Mouse (Mus musculus) forebrain, postnatal 0 days (tissue): ENCODE data around the gene Atp6v1fnb. TPM values are rescaled to one million over a fixed set of nuclear protein-coding genes. Genes with fewer than 3 reads are reported as not detected.
A peak's percentile ranks its signal among the peaks of the same experiment; 100 is the strongest.

ENCODE experiments used
- ATAC-seq: fragments of 200-750 bp; cut with Nextera tagmentation; 2 replicates; pipeline ENCODE4 v1.8.0; 2017; ENCODE audit warnings: mild to moderate bottlenecking, moderate library complexity
- DNase-seq: peaks from one replicate; pipeline ENCODE4 v3.0.0-alpha.2; 2015
- H3K27ac ChIP-seq: fragments of 300-500 bp; sonication (generic); 2 replicates; pipeline ENCODE4 v1.5.1; 2014; ENCODE audit warnings: low read depth, mild to moderate bottlenecking, antibody characterized with exemption, low read length, moderate library complexity, mixed read lengths
- H3K27me3 ChIP-seq: fragments of 300-500 bp; sonication (generic); 2 replicates; pipeline ENCODE4 v1.6.1; 2014; ENCODE audit warnings: mild to moderate bottlenecking, low read length, mixed read lengths; ENCODE audit not compliant: insufficient read depth
- H3K36me3 ChIP-seq: fragments of 300-500 bp; sonication (generic); 2 replicates; pipeline ENCODE4 v1.6.1; 2014; ENCODE audit warnings: mild to moderate bottlenecking, moderate library complexity; ENCODE audit not compliant: insufficient read depth
- H3K4me1 ChIP-seq: fragments of 300-500 bp; sonication (generic); 2 replicates; pipeline ENCODE4 v1.6.1; 2014; ENCODE audit warnings: antibody characterized with exemption; ENCODE audit not compliant: insufficient read depth
- H3K4me2 ChIP-seq: fragments of 300-500 bp; sonication (generic); 2 replicates; pipeline ENCODE4 v1.6.1; 2014; ENCODE audit warnings: low read depth, mild to moderate bottlenecking, moderate library complexity
- H3K4me3 ChIP-seq: fragments of 300-500 bp; sonication (generic); 2 replicates; pipeline ENCODE4 v1.5.1; 2014; ENCODE audit warnings: low read depth, low read length, mixed read lengths
- H3K9ac ChIP-seq: fragments of 300-500 bp; sonication (generic); 2 replicates; pipeline ENCODE4 v1.6.1; 2014; ENCODE audit warnings: mild to moderate bottlenecking
- H3K9me3 ChIP-seq: fragments of 300-500 bp; sonication (generic); 2 replicates; pipeline ENCODE4 v1.6.1; 2016; ENCODE audit warnings: low read length
- CTCF ChIP-seq: sonication (generic); IDR thresholded peaks from 2 replicates; pipeline ENCODE4 v1.5.1; 2016; ENCODE audit warnings: antibody characterized with exemption, control low read depth, low read depth
- WGBS: fragments of 180-500 bp; shearing (Covaris S2); extraction: QIAGEN DNeasy Blood & Tissue Kit; methylation state at CpG from one replicate; pipeline ENCODE4 v1.1.7; 2014; 5-methylcytosine and 5-hydroxymethylcytosine counted together
- polyA plus RNA-seq: library from polyadenylated mRNA; unstranded; fragments of >200 nt; fragmentation: Nextera tagmentation; extraction: Ambion mirVana; gene quantifications from 2 replicates; pipeline ENCODE4 v1.2.1, GENCODE M21; 2015
- total RNA-seq: library from RNA; depleted of rRNA; stranded (reverse); fragments of >200 nt; gene quantifications from 2 replicates; pipeline ENCODE4 v1.2.3, GENCODE M21; 2014; rRNA removed

Gene Atp6v1fnb
- total RNA-seq (0.31 and 1.7 TPM in 2 replicates), polyA plus RNA-seq (0.42 TPM in 1 of 2 replicates, not detected in the other)

- TF ChIP-seq CTCF: no peak
- no peak within 1 kb of the TSS for H3K9ac ChIP-seq
- H3K27me3 ChIP-seq: no peaks in the 10 kb centered on the region
- ATAC-seq: no peak
- H3K36me3 ChIP-seq: peaks cover 14% of the 10 kb centered on the region
- no peak within 1 kb of the TSS for H3K4me3 ChIP-seq
- 94% methylated on average over 4 of the region's 4 CpGs for WGBS
- no peaks in the 10 kb centered on the region for H3K9me3 ChIP-seq
- DNase-seq: no peak
- H3K27ac ChIP-seq: no peak within 1 kb of the TSS
- no peak within 1 kb of the TSS for H3K4me2 ChIP-seq
- H3K4me1 ChIP-seq: peaks cover 12% of the 10 kb centered on the region
Observed at GRCm38 (mm10) chr6:29471137-29471536, at the start of gene Atp6v1fnb. TSS of gene Atp6v1fnb (plus strand) at chr6:29471437.

GRCm38 (mm10) chr6:29425118-29425517 is 46.1 kb upstream of the Atp6v1fnb start:
- 68% methylated on average over 8 of the region's 8 CpGs for WGBS
- no peak for TF ChIP-seq CTCF
- H3K9me3 ChIP-seq: no peaks in the 10 kb centered on the region
- no peaks in the 10 kb centered on the region for H3K4me1 ChIP-seq
- ATAC-seq (peak; percentile 78), DNase-seq (peak; percentile 59)
- no peak overlapping the region for H3K4me3 ChIP-seq
- peaks cover 6% of the 10 kb centered on the region; the same call in 1 of the 2 replicates for H3K36me3 ChIP-seq
- no peak overlapping the region for H3K4me2 ChIP-seq
- H3K27ac ChIP-seq: no peak overlapping the region
- no peak overlapping the region for H3K9ac ChIP-seq
- H3K27me3 ChIP-seq: no peaks in the 10 kb centered on the region

GRCm38 (mm10) chr6:29426331-29426730 is 44.9 kb upstream of the Atp6v1fnb start:
- no peaks in the 10 kb centered on the region for H3K9me3 ChIP-seq
- no peaks in the 10 kb centered on the region for H3K4me1 ChIP-seq
- H3K36me3 ChIP-seq: 0 out of 2 replicates have a peak, but pooled peaks cover 3% of the 10 kb centered on the region
- no peak overlapping the region for H3K27ac ChIP-seq
- no peak overlapping the region for H3K4me3 ChIP-seq
- WGBS: 75% methylated on average over 6 of the region's 6 CpGs
- no peak for TF ChIP-seq CTCF
- no peak overlapping the region for H3K4me2 ChIP-seq
- H3K9ac ChIP-seq: no peak overlapping the region
- no peaks in the 10 kb centered on the region for H3K27me3 ChIP-seq
- DNase-seq (no peak), ATAC-seq (no peak)

- no peak overlapping the region for H3K4me2 ChIP-seq
- WGBS: 54% methylated on average over 4 of the region's 4 CpGs
- H3K27me3 ChIP-seq: peaks cover 12% of the 10 kb centered on the region
- H3K4me3 ChIP-seq: no peak overlapping the region
- H3K4me1 ChIP-seq: 0 out of 2 replicates have a peak, but pooled peaks cover 4% of the 10 kb centered on the region
- no peak for TF ChIP-seq CTCF
- ATAC-seq: no peak
- H3K36me3 ChIP-seq: no peaks in the 10 kb centered on the region
- DNase-seq: no peak
- no peak overlapping the region for H3K9ac ChIP-seq
- no peak overlapping the region for H3K27ac ChIP-seq
- no peaks in the 10 kb centered on the region for H3K9me3 ChIP-seq
Observed at GRCm38 (mm10) chr6:29428171-29428570, 43.1 kb upstream of the Atp6v1fnb start.

GRCm38 (mm10) chr6:29430681-29431420 is 40.4 kb upstream of the Atp6v1fnb start:
- no peak for TF ChIP-seq CTCF
- H3K9ac ChIP-seq: no peak overlapping the region
- WGBS: 45% methylated on average over 15 of the region's 15 CpGs
- no peaks in the 10 kb centered on the region for H3K36me3 ChIP-seq
- H3K27ac ChIP-seq: no peak overlapping the region
- no peak overlapping the region for H3K4me2 ChIP-seq
- H3K9me3 ChIP-seq: no peaks in the 10 kb centered on the region
- peaks cover 29% of the 10 kb centered on the region for H3K27me3 ChIP-seq
- no peak overlapping the region for H3K4me3 ChIP-seq
- no peak for ATAC-seq
- DNase-seq: no peak
- H3K4me1 ChIP-seq: 0 out of 2 replicates have a peak, but pooled peaks cover 8% of the 10 kb centered on the region

GRCm38 (mm10) chr6:29431473-29431872 is 39.8 kb upstream of the Atp6v1fnb start:
- H3K4me2 ChIP-seq: no peak overlapping the region
- peaks cover 29% of the 10 kb centered on the region for H3K27me3 ChIP-seq
- no peak for TF ChIP-seq CTCF
- 0 out of 2 replicates have a peak, but pooled peaks cover 8% of the 10 kb centered on the region for H3K4me1 ChIP-seq
- H3K9ac ChIP-seq: no peak overlapping the region
- H3K4me3 ChIP-seq: no peak overlapping the region
- no peak for DNase-seq
- no peak overlapping the region for H3K27ac ChIP-seq
- H3K36me3 ChIP-seq: no peaks in the 10 kb centered on the region
- 21% methylated on average over 5 of the region's 5 CpGs for WGBS
- no peaks in the 10 kb centered on the region for H3K9me3 ChIP-seq
- no peak for ATAC-seq

GRCm38 (mm10) chr6:29432156-29432555 is 39.1 kb upstream of the Atp6v1fnb start:
- Histone ChIP-seq H3K36me3 (no peaks in the 10 kb centered on the region), H3K27ac (no peak overlapping the region), H3K4me3 (no peak overlapping the region), H3K27me3 (peaks cover 29% of the 10 kb centered on the region), H3K4me2 (no peak overlapping the region), H3K9me3 (no peaks in the 10 kb centered on the region), H3K9ac (no peak overlapping the region), H3K4me1 (0 out of 2 replicates have a peak, but pooled peaks cover 8% of the 10 kb centered on the region)
- no peak for ATAC-seq
- no peak for TF ChIP-seq CTCF
- 32% methylated on average over 3 of the region's 3 CpGs for whole genome bisulfite sequencing
- no peak for DNase-seq
